Mouse (Mus musculus): ENCODE results near the gene Capn3. TPM values are rescaled to one million over a fixed set of nuclear protein-coding genes. Genes with fewer than 3 reads are reported as not detected.

The Capn3 gene
- polyA plus RNA-seq, 2 experiments = 4.2 to 6.4 TPM

DNA sequence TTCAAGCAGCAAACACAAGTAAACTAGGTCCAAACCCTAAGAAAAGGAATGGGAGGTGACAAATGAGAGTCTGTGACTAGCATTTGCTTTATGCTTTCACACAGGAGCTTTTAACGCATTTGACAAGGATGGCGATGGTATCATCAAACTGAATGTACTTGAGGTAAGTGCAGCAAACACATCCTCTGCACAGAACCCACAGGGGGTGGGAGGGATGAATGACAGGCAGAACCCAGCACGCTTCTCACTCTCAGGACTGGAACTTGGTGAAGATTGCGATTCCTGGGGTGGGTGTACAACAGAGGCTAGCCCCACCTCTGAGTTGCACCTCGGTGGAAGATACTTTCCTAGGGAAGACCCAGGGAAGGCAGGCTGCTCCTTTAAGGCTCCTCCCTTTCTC, 48.2 kb downstream of the Capn3 start:
- Histone ChIP-seq H3K9me3 (ENCODE audit: control insufficient read depth, low read length) (no peaks in the 10 kb centered on the region), H3K4me3 (replicated peaks; ENCODE audit: low read length) (no peak overlapping the region), H3K27ac (replicated peaks; ENCODE audit: low read depth, low read length) (no peak overlapping the region), H3K9ac (ENCODE audit: low read depth, low read length, severe bottlenecking) (no peak overlapping the region), H3K4me1 (ENCODE audit: control insufficient read depth, insufficient read depth, low read length) (no peaks in the 10 kb centered on the region), H3K27me3 (ENCODE audit: control insufficient read depth, insufficient read depth, low read length) (no peaks in the 10 kb centered on the region), H3K36me3 (ENCODE audit: control insufficient read depth, insufficient read depth, low read length) (peaks cover 35% of the 10 kb centered on the region), H3K4me2 (replicated peaks; ENCODE audit: low read depth, low read length, severe bottlenecking) (no peak overlapping the region)
- no peak for TF ChIP-seq POLR2A (IDR thresholded peaks at IDR 0.05; ENCODE audit: borderline replicate concordance, extremely low read depth, insufficient read depth, insufficient read length)
- DNase-seq (ENCODE audit: low spot score) (no peak), ATAC-seq (ENCODE audit: low FRiP score, low read depth) (no peak)
- 86% methylated on average over 5 of the region's 5 CpGs for WGBS

DNA sequence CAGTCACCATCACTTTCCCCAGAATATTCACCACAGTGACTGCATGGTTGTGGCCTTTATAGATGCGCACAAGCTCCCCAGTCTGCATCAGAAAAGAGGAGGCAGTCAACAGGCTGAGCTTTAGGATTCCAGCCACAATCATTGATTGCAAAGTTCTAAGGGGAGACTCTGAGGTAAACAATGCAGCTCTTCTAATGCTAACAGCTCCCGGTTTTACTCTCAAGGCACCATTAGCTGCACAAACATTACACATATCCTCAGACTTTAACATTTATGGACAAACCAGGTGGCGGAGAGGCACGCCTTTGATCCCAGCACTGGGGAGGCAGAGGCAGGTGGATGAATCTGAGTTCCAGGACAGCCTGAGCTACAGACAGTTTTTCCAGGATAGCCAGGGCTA, 58.4 kb downstream of the Capn3 start:
- H3K4me1 ChIP-seq (ENCODE audit: control insufficient read depth, insufficient read depth, low read length) = no peaks in the 10 kb centered on the region
- H3K4me2 ChIP-seq (replicated peaks; ENCODE audit: low read depth, low read length, severe bottlenecking) = no peak overlapping the region
- H3K27me3 ChIP-seq (ENCODE audit: control insufficient read depth, insufficient read depth, low read length) = no peaks in the 10 kb centered on the region
- DNase-seq (ENCODE audit: low spot score) (no peak), ATAC-seq (ENCODE audit: low FRiP score, low read depth) (no peak)
- no peak overlapping the region for H3K27ac ChIP-seq (replicated peaks; ENCODE audit: low read depth, low read length)
- TF ChIP-seq POLR2A (IDR thresholded peaks at IDR 0.05; ENCODE audit: borderline replicate concordance, extremely low read depth, insufficient read depth, insufficient read length) = no peak
- WGBS = 89% methylated on average over 4 of the region's 4 CpGs
- H3K4me3 ChIP-seq (replicated peaks; ENCODE audit: low read length) = no peak overlapping the region
- H3K9me3 ChIP-seq (ENCODE audit: control insufficient read depth, low read length) = no peaks in the 10 kb centered on the region
- H3K9ac ChIP-seq (ENCODE audit: low read depth, low read length, severe bottlenecking) = no peak overlapping the region
- peaks cover 87% of the 10 kb centered on the region for H3K36me3 ChIP-seq (ENCODE audit: control insufficient read depth, insufficient read depth, low read length)

DNA sequence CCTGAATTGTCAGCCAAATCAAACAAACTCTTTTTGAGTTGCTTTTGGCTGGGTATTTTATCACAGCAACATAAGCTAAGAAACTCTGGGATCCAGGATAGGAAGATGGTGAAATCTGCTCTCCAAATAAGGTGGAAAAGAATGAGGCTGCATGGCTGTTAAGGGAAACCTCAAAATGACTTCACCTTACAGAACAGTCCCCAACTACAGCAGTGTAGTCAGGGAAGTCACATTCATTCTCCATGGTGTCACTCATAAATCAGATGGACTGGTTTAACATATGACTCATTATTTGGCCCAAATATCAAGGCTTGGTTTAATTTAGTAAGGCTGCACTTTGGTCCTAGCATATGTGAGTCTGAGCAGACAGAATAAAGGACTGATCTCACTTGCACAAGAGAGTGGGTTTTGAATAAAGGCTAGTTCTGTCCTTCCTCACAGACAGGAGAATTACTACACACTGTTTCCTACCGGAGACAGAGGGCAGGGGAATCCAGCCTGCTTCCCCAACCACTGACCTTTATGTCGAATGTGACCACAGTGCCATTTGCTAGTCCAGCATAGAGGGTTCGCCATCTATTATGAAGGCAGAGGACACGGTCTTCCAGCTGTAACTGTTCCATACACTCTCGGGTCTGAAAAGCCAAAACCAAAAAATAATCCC, 62.9 kb downstream of the Capn3 start:
- DNase-seq (ENCODE audit: low spot score) (no peak), ATAC-seq (ENCODE audit: low FRiP score, low read depth) (no peak)
- H3K27me3 ChIP-seq (ENCODE audit: control insufficient read depth, insufficient read depth, low read length) = no peaks in the 10 kb centered on the region
- no peak overlapping the region for H3K4me2 ChIP-seq (replicated peaks; ENCODE audit: low read depth, low read length, severe bottlenecking)
- no peak overlapping the region for H3K9ac ChIP-seq (ENCODE audit: low read depth, low read length, severe bottlenecking)
- no peaks in the 10 kb centered on the region for H3K9me3 ChIP-seq (ENCODE audit: control insufficient read depth, low read length)
- peaks cover 96% of the 10 kb centered on the region for H3K36me3 ChIP-seq (ENCODE audit: control insufficient read depth, insufficient read depth, low read length)
- no peaks in the 10 kb centered on the region for H3K4me1 ChIP-seq (ENCODE audit: control insufficient read depth, insufficient read depth, low read length)
- no peak for TF ChIP-seq POLR2A (IDR thresholded peaks at IDR 0.05; ENCODE audit: borderline replicate concordance, extremely low read depth, insufficient read depth, insufficient read length)
- H3K4me3 ChIP-seq (replicated peaks; ENCODE audit: low read length) = no peak overlapping the region
- H3K27ac ChIP-seq (replicated peaks; ENCODE audit: low read depth, low read length) = no peak overlapping the region
- WGBS = 94% methylated on average over 5 of the region's 5 CpGs

DNA sequence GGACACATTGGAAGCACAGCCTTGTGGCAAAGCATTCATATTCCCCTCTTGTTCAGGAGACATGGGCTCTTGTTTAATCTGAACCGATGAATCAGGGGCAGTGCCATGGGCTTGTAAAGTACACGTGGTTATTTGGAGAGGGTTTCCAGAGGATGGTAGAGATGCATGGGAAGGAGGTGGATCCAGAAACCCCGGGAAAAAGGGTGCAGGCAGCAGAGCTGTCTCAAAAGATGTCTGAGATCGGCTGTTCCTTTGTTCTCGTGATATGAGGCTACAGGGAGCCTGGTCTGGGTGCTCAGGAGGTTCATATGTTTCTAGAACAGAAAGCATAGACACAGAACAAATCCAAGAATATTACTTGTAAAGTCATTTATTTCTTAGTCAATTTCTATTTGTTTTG, 71.0 kb downstream of the Capn3 start:
- DNase-seq (ENCODE audit: low spot score) (no peak), ATAC-seq (ENCODE audit: low FRiP score, low read depth) (no peak)
- Histone ChIP-seq H3K9ac (ENCODE audit: low read depth, low read length, severe bottlenecking) (no peak overlapping the region), H3K27me3 (ENCODE audit: control insufficient read depth, insufficient read depth, low read length) (no peaks in the 10 kb centered on the region), H3K27ac (replicated peaks; ENCODE audit: low read depth, low read length) (no peak overlapping the region), H3K36me3 (ENCODE audit: control insufficient read depth, insufficient read depth, low read length) (peaks cover 95% of the 10 kb centered on the region), H3K4me1 (ENCODE audit: control insufficient read depth, insufficient read depth, low read length) (no peaks in the 10 kb centered on the region), H3K9me3 (ENCODE audit: control insufficient read depth, low read length) (no peaks in the 10 kb centered on the region), H3K4me3 (replicated peaks; ENCODE audit: low read length) (no peak overlapping the region), H3K4me2 (replicated peaks; ENCODE audit: low read depth, low read length, severe bottlenecking) (no peak overlapping the region)
- WGBS = 88% methylated on average over 5 of the region's 5 CpGs
- TF ChIP-seq POLR2A (IDR thresholded peaks at IDR 0.05; ENCODE audit: borderline replicate concordance, extremely low read depth, insufficient read depth, insufficient read length) = no peak

DNA sequence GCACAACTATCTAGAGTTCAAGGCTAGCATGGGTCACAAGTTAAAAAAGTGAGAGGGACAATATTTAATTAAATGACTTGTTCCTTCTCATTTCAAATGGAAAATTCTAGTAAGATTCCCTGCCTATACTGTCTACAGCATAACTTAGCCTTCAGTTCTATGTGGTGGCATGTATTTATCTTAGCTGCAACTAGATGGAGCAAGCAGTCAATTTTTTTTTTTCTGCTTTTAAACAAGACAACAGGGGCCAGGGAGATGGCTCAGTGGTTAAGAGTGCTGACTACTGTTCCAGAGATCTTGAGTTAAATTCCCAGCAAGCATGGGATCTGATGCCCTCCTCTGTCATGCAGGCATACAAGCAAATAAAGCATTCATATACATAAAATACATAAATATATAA, 73.7 kb downstream of the Capn3 start:
- H3K9ac ChIP-seq (ENCODE audit: low read depth, low read length, severe bottlenecking) = no peak overlapping the region
- H3K4me2 ChIP-seq (replicated peaks; ENCODE audit: low read depth, low read length, severe bottlenecking) = no peak overlapping the region
- TF ChIP-seq POLR2A (IDR thresholded peaks at IDR 0.05; ENCODE audit: borderline replicate concordance, extremely low read depth, insufficient read depth, insufficient read length) = no peak
- no peak for ATAC-seq (ENCODE audit: low FRiP score, low read depth)
- no peaks in the 10 kb centered on the region for H3K9me3 ChIP-seq (ENCODE audit: control insufficient read depth, low read length)
- no peak overlapping the region for H3K27ac ChIP-seq (replicated peaks; ENCODE audit: low read depth, low read length)
- no peak for DNase-seq (ENCODE audit: low spot score)
- no peaks in the 10 kb centered on the region for H3K27me3 ChIP-seq (ENCODE audit: control insufficient read depth, insufficient read depth, low read length)
- H3K36me3 ChIP-seq (ENCODE audit: control insufficient read depth, insufficient read depth, low read length) = peaks cover 94% of the 10 kb centered on the region
- H3K4me1 ChIP-seq (ENCODE audit: control insufficient read depth, insufficient read depth, low read length) = no peaks in the 10 kb centered on the region
- no peak overlapping the region for H3K4me3 ChIP-seq (replicated peaks; ENCODE audit: low read length)

DNA sequence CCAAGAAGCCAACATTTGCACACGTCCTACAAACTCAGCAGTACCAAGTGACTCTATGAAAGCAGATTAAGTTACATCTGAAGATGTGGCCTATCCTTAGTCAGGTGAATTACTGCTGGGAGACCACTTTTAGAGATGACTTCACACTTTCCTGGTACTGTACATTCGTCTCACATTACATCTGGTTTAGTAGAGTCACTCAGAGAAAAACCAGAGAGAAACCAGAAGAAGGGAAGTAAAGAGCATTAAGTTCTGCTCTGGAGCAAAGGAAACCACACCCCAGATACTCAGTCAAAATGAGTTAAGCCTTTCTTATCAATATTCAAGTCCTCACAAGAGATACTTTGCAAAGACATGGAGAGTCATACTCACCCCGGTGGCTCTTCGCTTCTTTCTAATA, 75.4 kb downstream of the Capn3 start:
- TF ChIP-seq POLR2A (IDR thresholded peaks at IDR 0.05; ENCODE audit: borderline replicate concordance, extremely low read depth, insufficient read depth, insufficient read length) = no peak
- Histone ChIP-seq H3K4me1 (ENCODE audit: control insufficient read depth, insufficient read depth, low read length) (no peaks in the 10 kb centered on the region), H3K27ac (replicated peaks; ENCODE audit: low read depth, low read length) (no peak overlapping the region), H3K36me3 (ENCODE audit: control insufficient read depth, insufficient read depth, low read length) (peaks cover 94% of the 10 kb centered on the region), H3K9me3 (ENCODE audit: control insufficient read depth, low read length) (no peaks in the 10 kb centered on the region), H3K4me3 (replicated peaks; ENCODE audit: low read length) (no peak overlapping the region), H3K4me2 (replicated peaks; ENCODE audit: low read depth, low read length, severe bottlenecking) (no peak overlapping the region), H3K27me3 (ENCODE audit: control insufficient read depth, insufficient read depth, low read length) (no peaks in the 10 kb centered on the region), H3K9ac (ENCODE audit: low read depth, low read length, severe bottlenecking) (no peak overlapping the region)
- WGBS = 83% methylated on average over 4 of the region's 4 CpGs
- ATAC-seq (ENCODE audit: low FRiP score, low read depth) (no peak), DNase-seq (ENCODE audit: low spot score) (no peak)

Data from limb, embryonic 14.5 days (tissue).